Mouse (Mus musculus) adrenal gland, adult 18-20 months (tissue): Measurements from ENCODE around the gene Evpl. TPM values are rescaled to one million over a fixed set of nuclear protein-coding genes. Genes with fewer than 3 reads are reported as not detected.

Source experiments
- DNase-seq, 2 experiments: peaks; one replicate each; pipeline ENCODE4 v3.0.0; 2021 to 2022; ENCODE audit warnings: low spot score in 2 of 2
- total RNA-seq, 2 experiments: library from RNA; stranded (reverse); gene quantifications; 1 replicate in 1 of 2; 2 replicates in 1 of 2; pipeline ENCODE4 v1.2.3; 2021

Evpl gene
- total RNA-seq, 2 experiments from 2014 or later, result 0.56 to 1.0 TPM

GRCm38 (mm10) chr11:116215991-116216390 lies 21.9 kb downstream of the Evpl start:
- DNase-seq, result no peak

- DNase-seq, result no peak
These were observed 22.7 kb downstream of the Evpl start for GRCm38 (mm10) chr11:116215181-116215580.

- DNase-seq, result no peak
These were observed 23.9 kb downstream of the Evpl start for GRCm38 (mm10) chr11:116213877-116214510.

GRCm38 (mm10) chr11:116212847-116213246 lies 25.0 kb downstream of the Evpl start:
- no peak for DNase-seq

DNA sequence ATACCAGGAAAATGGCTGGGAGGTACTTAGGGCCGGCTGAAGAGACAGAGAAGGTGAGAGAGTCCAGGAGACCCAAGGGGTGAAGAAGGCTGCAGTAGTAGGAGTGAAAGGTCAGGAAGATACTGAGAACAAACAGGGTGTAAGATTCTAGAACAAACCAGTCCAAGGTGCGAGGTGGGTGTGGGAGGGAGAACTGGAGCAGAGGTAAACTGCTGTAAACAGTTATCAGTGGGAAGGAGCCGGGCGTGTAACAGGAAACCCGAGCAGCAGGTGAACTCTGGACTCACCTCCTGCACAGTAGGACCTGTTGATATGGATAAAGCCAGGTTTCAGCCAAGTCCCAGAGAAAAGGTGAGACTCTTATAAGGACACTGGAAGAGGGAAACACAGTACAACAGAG lies 27.2 kb downstream of the Evpl start:
- no peak for DNase-seq

DNA sequence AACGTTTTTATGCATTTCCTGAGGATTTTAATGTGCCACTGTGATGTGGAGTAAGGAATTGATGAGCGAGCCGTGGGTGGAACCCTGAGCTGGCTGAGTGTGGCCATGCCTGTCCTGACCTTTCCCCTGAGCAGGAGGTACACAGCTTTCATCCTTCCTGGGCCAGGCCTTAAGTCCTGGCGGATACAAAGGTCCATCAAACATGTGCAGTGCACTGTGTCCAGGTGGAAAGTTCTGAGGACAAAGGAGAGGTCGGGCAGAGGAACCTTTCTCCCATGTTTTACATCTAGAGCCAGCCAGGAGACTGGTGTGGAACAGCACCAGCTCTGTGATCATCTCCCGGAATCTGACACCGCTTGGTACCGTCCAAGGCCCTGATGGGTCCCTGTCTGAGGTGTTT lies 28.6 kb downstream of the Evpl start:
- no peak for DNase-seq

DNA sequence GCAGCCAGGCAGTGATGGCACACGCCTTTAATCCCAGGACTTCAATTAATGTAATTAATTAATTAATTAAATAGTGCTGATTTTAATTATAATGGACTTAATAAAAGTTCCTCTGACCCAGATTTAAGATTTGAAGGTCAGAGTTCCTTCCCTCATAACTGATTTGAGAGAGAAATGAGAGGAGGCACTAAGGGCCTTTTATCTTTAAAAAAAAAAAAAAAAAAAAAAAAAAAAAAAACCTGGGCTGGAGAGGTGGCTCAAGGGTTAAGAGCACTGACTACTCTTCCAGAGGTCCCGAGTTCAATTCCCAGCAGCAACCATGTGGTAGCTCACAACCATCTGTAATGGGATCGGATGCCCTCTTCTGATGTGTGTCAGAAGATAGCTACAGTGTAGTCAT lies 29.2 kb downstream of the Evpl start:
- DNase-seq, result no peak

- no peak for DNase-seq
These were observed 31.2 kb downstream of the Evpl start for GRCm38 (mm10) chr11:116206678-116207077.

- no peak for DNase-seq
These were observed 34.7 kb downstream of the Evpl start for GRCm38 (mm10) chr11:116203150-116203549.

GRCm38 (mm10) chr11:116201151-116201550 lies 36.7 kb downstream of the Evpl start:
- DNase-seq, result no peak

GRCm38 (mm10) chr11:116198639-116199531 lies 39.0 kb downstream of the Evpl start, which contains the start of the genes Ten1 and Acox1:
Gene Ten1 (plus strand): TSS chr11:116198855.
Gene Acox1 (minus strand): TSS chr11:116199045.
- DNase-seq, result peak; percentile 94 to 95

DNA sequence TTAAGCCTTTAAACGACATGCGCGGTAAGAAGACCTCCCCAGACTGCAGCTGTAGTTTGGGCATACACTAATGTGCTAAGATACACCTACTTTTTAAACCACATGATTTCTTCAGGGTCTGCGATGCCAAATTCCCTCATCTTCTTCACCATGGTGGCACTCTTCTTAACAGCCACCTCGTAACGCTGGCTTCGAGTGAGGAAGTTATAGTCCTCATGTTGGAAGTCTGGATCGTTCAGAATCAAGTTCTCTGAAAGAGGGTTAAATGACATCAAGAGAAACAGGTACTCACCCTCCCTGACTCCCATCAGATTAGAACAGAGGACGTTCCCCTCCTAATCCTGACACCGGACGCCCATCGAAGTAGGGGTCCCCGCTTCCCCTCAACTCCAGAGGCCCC lies 39.7 kb downstream of the Evpl start:
- no peak for DNase-seq

DNA sequence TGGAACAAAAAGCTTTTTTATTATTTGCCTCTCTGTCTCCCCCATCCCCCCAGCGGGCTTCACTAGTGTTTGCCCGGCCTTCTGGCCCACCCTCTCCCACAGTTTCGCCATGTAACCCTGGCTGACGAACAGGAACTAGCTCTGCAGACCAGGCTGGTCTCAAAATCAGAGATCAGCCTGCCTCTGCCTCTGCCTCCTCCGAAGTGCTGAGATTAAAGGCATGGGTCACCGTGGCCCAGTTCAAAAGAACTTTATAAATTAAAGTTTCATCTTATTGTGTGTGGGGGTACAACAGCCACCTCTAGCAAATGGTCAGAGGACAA lies 40.3 kb downstream of the Evpl start:
- DNase-seq, result no peak

GRCm38 (mm10) chr11:116196866-116197583 lies 40.9 kb downstream of the Evpl start:
- no peak for DNase-seq

DNA sequence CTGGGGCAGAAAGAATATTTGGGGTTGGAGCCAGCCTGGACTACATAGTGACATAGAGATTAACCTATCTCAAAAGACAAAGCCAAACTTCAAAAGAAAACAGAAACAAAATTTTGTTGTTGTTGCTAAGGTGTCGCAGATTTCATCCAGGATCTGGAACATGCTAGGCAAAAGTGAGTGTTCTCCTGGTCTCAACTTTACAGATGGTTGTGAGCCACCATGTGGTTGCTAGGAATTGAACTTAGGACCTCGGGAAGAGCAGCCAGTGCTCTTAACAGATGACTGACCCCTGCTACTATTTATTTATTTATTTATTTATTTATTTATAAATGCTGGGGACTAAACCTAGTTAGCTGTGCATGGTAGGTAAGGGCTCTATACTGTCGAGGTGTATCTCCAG lies 41.5 kb downstream of the Evpl start:
- no peak for DNase-seq

- no peak for DNase-seq
These were observed 42.6 kb downstream of the Evpl start for GRCm38 (mm10) chr11:116195252-116195651.

DNA sequence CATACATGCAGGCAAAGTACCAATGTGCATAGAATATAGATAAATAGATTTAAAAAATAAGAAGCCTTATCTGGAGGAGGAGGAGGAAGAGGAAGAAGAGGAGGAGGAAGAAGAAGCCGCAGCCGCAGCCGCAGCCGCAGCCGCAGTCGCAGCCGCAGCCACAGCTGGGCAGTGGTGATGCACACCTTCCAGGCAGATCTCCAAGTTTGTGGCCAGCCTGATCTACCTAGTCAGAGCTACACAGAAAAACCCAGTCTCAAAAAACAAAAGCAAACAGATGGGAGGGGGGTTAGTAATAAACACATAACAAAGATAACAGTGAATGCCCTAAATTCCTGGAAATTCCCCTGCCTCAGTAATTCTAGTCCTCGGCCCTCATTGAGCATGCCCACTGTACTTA lies 43.3 kb downstream of the Evpl start:
- no peak for DNase-seq

- DNase-seq, result no peak
These were observed 50.5 kb downstream of the Evpl start for GRCm38 (mm10) chr11:116187226-116187930.

- no peak for DNase-seq
These were observed 51.5 kb downstream of the Evpl start for GRCm38 (mm10) chr11:116186360-116186759.

GRCm38 (mm10) chr11:116185836-116186235 lies 52.0 kb downstream of the Evpl start:
- DNase-seq, result no peak

- no peak for DNase-seq
These were observed 59.3 kb downstream of the Evpl start for GRCm38 (mm10) chr11:116178411-116179121.
